Mouse (Mus musculus) kidney, adult 2 months (tissue): ENCODE data around the gene Krtcap2. TPM values are rescaled to one million over a fixed set of nuclear protein-coding genes. Genes with fewer than 3 reads are reported as not detected.
"Not testable (repeated sequence)": the region's sequence is repeated elsewhere in the genome, so short reads cannot be mapped to it uniquely, and the experiment has no call there.

Experiments
- DNase-seq: peaks from one replicate; pipeline ENCODE4 v3.0.0; 2021
- H3K27ac ChIP-seq: fragments of 200-500 bp; 2 replicates; pipeline ENCODE4 v1.5.1; 2012; ENCODE audit warnings: low read depth, low read length, control low read depth, inconsistent platforms; ENCODE audit not compliant: insufficient read depth
- H3K27me3 ChIP-seq: fragments of 200-500 bp; replicated peaks from 2 replicates; pipeline ENCODE4 v1.6.1; 2012; ENCODE audit warnings: mild to moderate bottlenecking, moderate library complexity, low read length, inconsistent platforms; ENCODE audit not compliant: control insufficient read depth, insufficient read depth
- H3K36me3 ChIP-seq: fragments of 200-500 bp; 2 replicates; pipeline ENCODE4 v1.6.1; 2012; ENCODE audit warnings: mild to moderate bottlenecking, moderate library complexity, low read length, inconsistent platforms; ENCODE audit not compliant: control insufficient read depth, insufficient read depth
- H3K4me1 ChIP-seq: fragments of 200-500 bp; 2 replicates; pipeline ENCODE4 v1.6.1; 2011; ENCODE audit warnings: low read length; ENCODE audit not compliant: control insufficient read depth, insufficient read depth
- H3K4me3 ChIP-seq: fragments of 200-500 bp; 2 replicates; pipeline ENCODE4 v1.5.1; 2011; ENCODE audit warnings: mild to moderate bottlenecking, low read depth, low read length, control low read depth; ENCODE audit not compliant: insufficient read depth
- CTCF ChIP-seq: fragments of 200-500 bp; conservative IDR thresholded peaks from 2 replicates; pipeline ENCODE4 v1.5.1; 2011; ENCODE audit warnings: low read depth, mild to moderate bottlenecking, control low read depth, low read length, moderate library complexity, mixed read lengths; ENCODE audit not compliant: insufficient read depth, insufficient read length
- POLR2A ChIP-seq: fragments of 200-500 bp; IDR thresholded peaks from one replicate; pipeline ENCODE4 v1.6.1; 2011; ENCODE audit warnings: low read depth, low read length, control low read depth
- WGBS: fragments of 180-500 bp; shearing (Covaris S2); methylation state at CpG from one replicate; pipeline ENCODE4 v1.1.7; 2018; 5-methylcytosine and 5-hydroxymethylcytosine counted together
- polyA plus RNA-seq: library from polyadenylated mRNA; depleted of rRNA; stranded (reverse); fragments of >200 nt; gene quantifications from 2 replicates; pipeline ENCODE4 v1.2.3, GENCODE M21; 2012

Krtcap2 gene
- polyA plus RNA-seq, 1 experiment, result 142 TPM

DNA sequence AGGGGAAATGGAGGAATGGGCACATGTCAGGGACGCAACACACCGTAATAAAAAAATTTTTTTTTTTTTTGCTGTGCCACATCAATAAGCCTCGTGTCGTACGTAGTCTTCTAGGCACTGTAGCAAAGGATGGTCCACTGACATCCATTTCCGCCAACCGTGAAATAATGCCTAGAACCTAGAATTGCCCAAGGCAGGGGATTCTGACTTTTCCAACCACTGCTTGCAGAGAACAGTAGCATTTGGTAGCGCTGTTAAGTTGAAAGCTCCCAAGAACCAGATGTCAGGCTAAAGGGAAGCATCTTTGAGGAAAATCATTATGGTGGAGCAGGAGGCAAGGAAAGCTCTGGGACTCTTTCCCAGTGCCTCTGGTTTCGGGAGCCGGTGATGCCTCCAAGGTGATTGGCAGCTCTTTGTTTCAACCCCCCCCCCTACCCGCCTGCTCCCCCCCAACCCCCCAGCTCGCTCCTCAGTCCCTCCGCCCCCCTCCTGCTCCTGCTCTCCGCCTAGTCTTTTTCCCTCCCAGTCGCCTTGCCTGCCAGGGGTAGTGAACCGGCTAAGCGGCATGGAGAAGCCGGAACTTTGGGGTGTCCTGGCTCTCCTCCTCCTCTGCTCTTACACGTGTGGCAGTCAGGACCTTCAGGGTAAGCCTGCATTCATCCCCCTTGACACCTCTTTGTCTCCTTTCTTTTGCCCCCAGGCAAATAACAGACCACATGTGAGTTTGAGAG is 30.9 kb upstream of the Krtcap2 start, which contains the start of gene Thbs3:
Gene Thbs3, plus strand, starts transcription at position 500 of the 731 bp plus-strand sequence.
- WGBS, result 4% methylated on average over 17 of the region's 19 CpGs
- Histone ChIP-seq H3K27ac (peak within 1 kb of the TSS; percentile 65), H3K4me1 (no peaks in the 10 kb centered on the region; the same call in 1 of the 2 replicates)

DNA sequence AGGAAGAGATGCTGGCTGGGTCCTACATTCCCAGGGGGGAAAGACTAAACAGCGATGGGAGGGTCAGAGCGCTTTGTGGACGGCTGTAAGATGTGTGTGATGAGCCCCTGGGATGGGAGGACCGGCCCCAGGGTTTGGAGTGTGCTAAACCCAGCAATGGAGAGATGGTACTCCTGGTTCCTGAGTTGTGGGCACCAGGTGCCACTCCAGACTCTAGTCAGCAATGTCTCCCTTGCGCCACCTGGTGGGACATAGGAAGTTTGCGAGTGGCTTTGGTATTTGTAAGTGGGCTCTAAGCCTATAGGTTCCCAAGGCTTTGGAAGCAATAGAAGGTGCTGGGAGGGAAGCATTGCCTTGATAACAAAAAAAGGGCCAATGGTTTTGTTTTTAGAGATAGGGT is 29.9 kb upstream of the Krtcap2 start:
- Histone ChIP-seq H3K27me3 (no peaks in the 10 kb centered on the region), H3K36me3 (no peaks in the 10 kb centered on the region), H3K27ac (no peak overlapping the region), H3K4me3 (no peak overlapping the region), H3K4me1 (no peaks in the 10 kb centered on the region; the same call in 1 of the 2 replicates)
- TF ChIP-seq CTCF, result peak; percentile 92
- TF ChIP-seq POLR2A, result no peak
- WGBS, result 1% methylated on average over 6 of the region's 6 CpGs
- DNase-seq, result peak; percentile 88

More for the DNA sequence above, 30.9 kb upstream of the Krtcap2 start, which contains the start of gene Thbs3:
- DNase-seq, result no peak
- Histone ChIP-seq H3K27me3 (no peaks in the 10 kb centered on the region), H3K4me3 (peak within 1 kb of the TSS; percentile 91), H3K36me3 (no peaks in the 10 kb centered on the region)
- TF ChIP-seq CTCF (no peak), POLR2A (no peak)

DNA sequence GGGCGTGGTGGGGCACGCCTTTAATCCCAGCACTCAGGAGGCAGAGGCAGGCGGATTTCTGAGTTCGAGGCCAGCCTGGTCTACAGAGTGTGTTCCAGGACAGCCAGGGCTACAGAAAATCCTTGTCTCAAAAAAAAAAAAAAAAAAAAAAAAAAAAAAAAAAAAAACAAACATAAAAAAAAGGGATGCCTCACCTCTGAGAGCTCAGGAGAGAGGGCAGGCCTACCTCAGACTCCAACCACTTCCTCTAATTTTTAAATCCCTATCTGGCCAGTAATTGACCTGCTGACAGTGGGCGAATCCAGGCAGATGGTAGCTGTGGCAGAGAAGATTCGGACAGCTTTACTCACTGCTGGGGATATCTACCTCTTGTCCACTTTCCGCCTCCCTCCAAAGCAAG is 29.4 kb upstream of the Krtcap2 start:
- not testable (repeated sequence) for H3K4me3 ChIP-seq, H3K27ac ChIP-seq, H3K36me3 ChIP-seq, H3K27me3 ChIP-seq, DNase-seq, H3K4me1 ChIP-seq
- whole genome bisulfite sequencing, result 71% methylated on average over 7 of the region's 7 CpGs

DNA sequence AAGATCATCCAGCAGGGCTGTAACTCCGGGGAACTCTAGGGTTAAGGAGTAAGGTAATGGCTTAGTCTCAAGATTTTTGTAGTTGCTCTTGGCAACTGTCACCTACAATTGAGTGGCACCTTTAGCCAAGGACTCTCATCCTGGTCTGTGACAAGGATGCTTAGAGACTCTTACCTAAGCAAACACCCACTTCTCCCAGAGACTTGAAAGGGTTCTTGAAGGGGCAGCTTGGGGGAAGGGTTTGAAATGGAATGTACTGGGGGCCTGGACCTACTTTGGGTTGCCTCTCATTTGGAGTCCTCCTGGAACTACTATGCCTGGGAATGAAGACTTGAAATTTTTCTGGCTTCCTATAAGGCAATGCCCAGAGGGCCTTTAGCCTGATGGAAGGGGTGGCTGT is 27.5 kb upstream of the Krtcap2 start:
- H3K27ac ChIP-seq, result no peak overlapping the region
- no peaks in the 10 kb centered on the region; the same call in 1 of the 2 replicates for H3K4me1 ChIP-seq
- TF ChIP-seq POLR2A (no peak), CTCF (no peak)
- no peak for DNase-seq
- H3K4me3 ChIP-seq, result no peak overlapping the region
- no peaks in the 10 kb centered on the region for H3K36me3 ChIP-seq
- 79% methylated on average over 1 of the region's 1 CpGs for WGBS
- no peaks in the 10 kb centered on the region for H3K27me3 ChIP-seq

DNA sequence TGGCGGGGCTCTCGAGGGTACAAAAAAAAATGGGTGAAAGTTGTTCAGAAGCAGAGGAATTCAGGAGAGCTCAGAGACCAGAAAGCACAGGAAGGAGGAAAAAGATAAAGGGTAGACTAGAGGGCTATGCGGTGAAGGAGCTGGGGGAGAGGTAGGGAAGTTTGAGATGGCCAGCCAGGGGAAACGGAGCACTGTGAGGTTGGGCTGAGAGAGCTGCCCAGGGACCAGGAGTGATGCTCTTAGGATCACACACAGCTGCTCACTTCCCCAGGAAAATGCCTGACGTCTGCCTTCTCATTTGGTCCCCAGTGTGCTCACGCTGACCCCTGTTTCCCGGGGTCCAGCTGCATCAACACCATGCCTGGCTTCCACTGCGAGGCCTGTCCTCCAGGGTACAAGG is 26.2 kb upstream of the Krtcap2 start:
- 33% methylated on average over 8 of the region's 8 CpGs for WGBS
- no peak for DNase-seq
- Histone ChIP-seq H3K27ac (no peak overlapping the region), H3K4me3 (no peak overlapping the region), H3K4me1 (no peaks in the 10 kb centered on the region), H3K36me3 (no peaks in the 10 kb centered on the region), H3K27me3 (no peaks in the 10 kb centered on the region)
- TF ChIP-seq CTCF, result no peak

DNA sequence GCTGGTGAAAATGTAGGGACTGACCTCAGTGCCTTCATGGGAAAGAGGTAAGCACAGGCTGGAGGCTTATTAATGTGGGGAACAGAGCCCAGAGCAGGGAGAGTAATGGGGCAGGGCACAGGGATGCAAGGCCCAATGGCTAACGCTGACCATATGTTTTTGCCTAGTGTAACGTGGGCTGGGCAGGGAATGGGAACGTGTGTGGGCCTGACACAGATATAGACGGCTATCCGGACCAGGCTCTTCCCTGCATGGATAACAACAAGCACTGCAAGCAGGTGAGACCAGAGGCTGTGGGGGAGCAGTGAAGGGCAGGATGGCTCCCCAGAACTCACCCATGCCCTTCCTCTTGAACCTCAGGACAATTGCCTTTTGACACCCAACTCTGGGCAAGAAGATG is 24.6 kb upstream of the Krtcap2 start:
- no peak for DNase-seq
- Histone ChIP-seq H3K4me3 (no peak overlapping the region), H3K4me1 (no peaks in the 10 kb centered on the region), H3K27me3 (no peaks in the 10 kb centered on the region), H3K36me3 (no peaks in the 10 kb centered on the region), H3K27ac (no peak overlapping the region)
- WGBS, result 92% methylated on average over 5 of the region's 5 CpGs
- TF ChIP-seq POLR2A (no peak), CTCF (no peak)

DNA sequence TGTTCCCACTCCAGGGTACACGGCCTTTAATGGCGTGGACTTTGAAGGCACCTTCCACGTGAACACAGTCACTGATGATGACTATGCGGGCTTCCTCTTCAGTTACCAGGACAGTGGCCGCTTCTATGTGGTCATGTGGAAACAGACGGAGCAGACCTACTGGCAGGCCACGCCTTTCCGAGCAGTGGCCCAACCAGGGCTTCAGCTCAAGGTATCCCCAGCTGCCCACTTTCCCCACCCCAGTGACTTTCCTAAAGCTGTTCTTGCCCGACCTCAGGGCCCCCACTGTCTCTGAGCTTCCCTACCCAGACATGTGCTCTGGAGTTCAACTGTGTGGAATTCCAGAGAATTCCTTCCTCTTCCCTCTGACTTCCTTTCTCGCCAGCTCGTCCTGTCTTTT is 21.0 kb upstream of the Krtcap2 start:
- H3K27me3 ChIP-seq, result no peaks in the 10 kb centered on the region
- TF ChIP-seq CTCF (no peak), POLR2A (no peak)
- 85% methylated on average over 11 of the region's 11 CpGs for WGBS
- no peak overlapping the region for H3K4me3 ChIP-seq
- H3K27ac ChIP-seq, result no peak overlapping the region
- no peak for DNase-seq
- peaks cover 9% of the 10 kb centered on the region; the same call in 1 of the 2 replicates for H3K4me1 ChIP-seq
- no peaks in the 10 kb centered on the region for H3K36me3 ChIP-seq
